In the genomic region with DNA sequence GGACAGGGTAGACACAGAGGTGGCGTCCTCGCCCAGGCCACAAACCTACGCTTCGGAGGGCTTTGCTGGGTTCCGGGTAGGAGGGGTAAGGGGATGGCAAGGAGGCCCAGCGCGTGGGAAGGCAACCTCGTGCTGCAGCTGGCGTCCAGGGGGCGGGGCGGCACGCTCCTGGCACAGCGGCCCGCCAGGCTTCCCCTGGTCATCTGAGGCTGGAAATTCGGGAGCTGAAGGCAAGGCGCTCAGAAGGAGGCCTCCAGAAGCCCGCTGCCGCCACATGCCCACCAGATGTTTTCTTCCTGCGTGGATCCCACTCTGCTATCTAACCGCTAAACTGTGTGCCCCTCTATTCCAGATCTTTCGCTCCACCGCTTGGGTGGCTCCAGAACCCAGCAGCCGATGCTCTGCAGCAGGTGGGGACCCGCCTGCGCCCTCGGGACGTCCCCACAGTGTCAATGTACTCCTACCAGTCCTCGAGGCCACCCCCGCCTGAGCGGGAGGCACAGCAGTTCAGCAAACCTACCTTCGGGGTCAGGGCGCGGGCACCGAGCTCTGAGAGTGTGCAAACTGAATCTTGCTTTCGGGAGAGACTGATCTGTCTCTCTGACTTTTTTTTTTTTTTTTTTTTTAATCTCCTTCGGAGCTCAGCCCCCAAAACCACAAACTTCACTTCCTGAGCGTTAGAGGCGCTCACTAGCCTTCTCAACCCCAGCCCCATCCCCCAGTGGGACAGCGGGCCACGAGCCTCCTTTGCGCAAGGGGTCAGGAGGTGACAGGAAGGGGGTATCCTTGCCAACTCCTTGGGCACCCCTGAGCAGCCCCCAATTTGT, we compare ENCODE assay signal across 8 mouse cellular contexts. TPM values are rescaled to one million over a fixed set of nuclear protein-coding genes. Genes with fewer than 3 reads are reported as not detected.
DNase-seq lines count a peak whose midpoint lies in the region; ATAC-seq and TF ChIP-seq lines count a peak whose summit lies in the region.

A gene (minus strand): TSS at position 602 of the 827 bp plus-strand sequence.

- H3K4me3 ChIP-seq in ES-E14 (ENCODE audit: insufficient read depth in 1 of 2, low read depth in 1 of 2, low read length in 2 of 2, poor library complexity in 1 of 2, severe bottlenecking in 1 of 2) = peak within 1 kb of the TSS in 1 of 2 experiments; percentile 31; a peak in 2 of 4 replicates
- peak within 1 kb of the TSS; percentile 26 for H3K4me3 ChIP-seq in forebrain, embryonic 12.5 days (replicated peaks)
- H3K4me3 ChIP-seq in intestine, embryonic 16.5 days (ENCODE audit: low read length) = peak within 1 kb of the TSS; percentile 43

- no peaks in the 10 kb centered on the region for H3K36me3 ChIP-seq in ES-E14 (ENCODE audit: control insufficient read depth, insufficient read depth, low read length, poor library complexity, severe bottlenecking)
- no peaks in the 10 kb centered on the region for H3K36me3 ChIP-seq in forebrain, embryonic 12.5 days (replicated peaks)
- no peaks in the 10 kb centered on the region for H3K36me3 ChIP-seq in intestine, embryonic 16.5 days (ENCODE audit: control insufficient read depth, insufficient read depth, low read length)

- H3K4me2 ChIP-seq in forebrain, embryonic 12.5 days = peak within 1 kb of the TSS; percentile 45
- H3K4me2 ChIP-seq in intestine, embryonic 16.5 days (ENCODE audit: low read depth, low read length) = peak within 1 kb of the TSS; percentile 59

- H3K27ac ChIP-seq in ES-E14 (ENCODE audit: insufficient read depth, low read depth, low read length, poor library complexity, severe bottlenecking) = no peak within 1 kb of the TSS
- H3K27ac ChIP-seq in forebrain, embryonic 12.5 days = no peak within 1 kb of the TSS
- no peak within 1 kb of the TSS for H3K27ac ChIP-seq in intestine, embryonic 16.5 days (ENCODE audit: low read length)

- H3K4me1 ChIP-seq in ES-E14 (ENCODE audit: control insufficient read depth in 2 of 2, insufficient read depth in 2 of 2, low read length in 2 of 2, poor library complexity in 1 of 2) = peaks cover 0 to 16% of the 10 kb centered on the region in 2 experiments; a peak in 2 of 4 replicates
- H3K4me1 ChIP-seq in forebrain, embryonic 12.5 days = peaks cover 50% of the 10 kb centered on the region
- peaks cover 52% of the 10 kb centered on the region for H3K4me1 ChIP-seq in intestine, embryonic 16.5 days (ENCODE audit: control insufficient read depth, insufficient read depth, low read length)

- H3K9ac ChIP-seq in ES-E14 (ENCODE audit: insufficient read depth, low read depth, low read length, poor library complexity, severe bottlenecking) = no peak within 1 kb of the TSS
- no peak within 1 kb of the TSS for H3K9ac ChIP-seq in forebrain, embryonic 12.5 days
- peak within 1 kb of the TSS; percentile 27; the same call in 1 of the 2 replicates for H3K9ac ChIP-seq in intestine, embryonic 16.5 days (ENCODE audit: low read depth, low read length)

- ATAC-seq in forebrain, embryonic 12.5 days (ENCODE audit: low FRiP score) = no peak
- ATAC-seq in intestine, embryonic 16.5 days = peak; percentile 36
- peak; percentile 50 for ATAC-seq in megakaryocyte, adult 5-6 weeks (ENCODE audit: poor library complexity, severe bottlenecking)

- in situ Hi-C loops in ES-E14 (cut with MboI; ENCODE audit: low sequenced_read_pairs in 2 of 2, unreplicated experiment in 2 of 2) = loop anchor here in 1 of 2 experiments (10.0 kb wide), 1 partner anchor 1261 kb away; no protein-coding TSS in a partner anchor

- under 1% methylated on average over 41 of the region's 41 CpGs for WGBS in forebrain, embryonic 12.5 days
- under 1% methylated on average over 41 of the region's 41 CpGs for WGBS in intestine, embryonic 16.5 days

- H3K27me3 ChIP-seq in forebrain, embryonic 12.5 days = peaks cover 87% of the 10 kb centered on the region
- peaks cover 73% of the 10 kb centered on the region for H3K27me3 ChIP-seq in intestine, embryonic 16.5 days (replicated peaks; ENCODE audit: control insufficient read depth, insufficient read depth, low read length)

- no peaks in the 10 kb centered on the region for H3K9me3 ChIP-seq in ES-E14 (ENCODE audit: control insufficient read depth, insufficient read depth, low read depth, low read length)
- H3K9me3 ChIP-seq in forebrain, embryonic 12.5 days = no peaks in the 10 kb centered on the region
- H3K9me3 ChIP-seq in intestine, embryonic 16.5 days (ENCODE audit: control insufficient read depth, low read length) = no peaks in the 10 kb centered on the region

- DNase-seq in A20 (ENCODE audit: low read depth, low spot score) = peak; percentile 79
- no peak for DNase-seq in ES-E14 (ENCODE audit: low read depth, low spot score)
- DNase-seq in spleen, postnatal 14 days (ENCODE audit: low spot score in 2 of 2) = peak; percentile 35 to 47
- DNase-seq in right cerebral cortex, postnatal 14 days = no peak
- no peak for DNase-seq in cerebellum, postnatal 25 days

TF ChIP-seq in ES-E14, 5 proteins besides CTCF, POLR2A, EP300 and RAD21:
- TF ChIP-seq ZNF384 (IDR thresholded peaks at IDR 0.05; ENCODE audit: low read depth, low read length) = peak; percentile 57
- no peak for TF ChIP-seq ZC3H11A (IDR thresholded peaks at IDR 0.05; ENCODE audit: borderline replicate concordance, low read depth, low read length)

RNA-seq across cellular contexts. Expression of the gene that starts here (rescaled TPM):
- total RNA-seq in ES-E14 (2012; rRNA removed) = 0.09 and 0.11 TPM in 2 replicates
- 0.09 TPM in 1 of 2 replicates, not detected in the other for polyA plus RNA-seq in forebrain, embryonic 12.5 days (2016; fragmentation: Nextera tagmentation; extraction: Ambion mirVana)
- 0.92 and 1.1 TPM in 2 replicates for polyA plus RNA-seq in intestine, embryonic 16.5 days (2015; fragmentation: Nextera tagmentation; extraction: Ambion mirVana)
- 1.0 and 3.6 TPM in 2 replicates for total RNA-seq in megakaryocyte, adult 5-6 weeks (2015)
- 2.2 and 3.7 TPM in 2 replicates for total RNA-seq in megakaryocyte, adult 5-6 weeks (2017)

Comparison
In these comparisons a context has a peak if more than half of its experiments do, and no peak if none do; other contexts are left out.
1. DNase-seq: peak in A20 (single experiment) and spleen, postnatal 14 days (2 of 2); none in ES-E14 (single experiment), right cerebral cortex, postnatal 14 days (single experiment) and cerebellum, postnatal 25 days (0 of 2).